Mouse (Mus musculus) adrenal gland, postnatal 10 days (tissue): ENCODE measurements at regions not wholly inside any gene's neighbourhood (a gene's known extent, or its start where the extent isn't known, plus 50 kb on each side); places are given as distances from the start of the nearest gene placed in this dataset.

Experiments
- DNase-seq: peaks from one replicate; pipeline ENCODE4 v3.0.0; 2021; ENCODE audit warnings: mixed read lengths

DNA sequence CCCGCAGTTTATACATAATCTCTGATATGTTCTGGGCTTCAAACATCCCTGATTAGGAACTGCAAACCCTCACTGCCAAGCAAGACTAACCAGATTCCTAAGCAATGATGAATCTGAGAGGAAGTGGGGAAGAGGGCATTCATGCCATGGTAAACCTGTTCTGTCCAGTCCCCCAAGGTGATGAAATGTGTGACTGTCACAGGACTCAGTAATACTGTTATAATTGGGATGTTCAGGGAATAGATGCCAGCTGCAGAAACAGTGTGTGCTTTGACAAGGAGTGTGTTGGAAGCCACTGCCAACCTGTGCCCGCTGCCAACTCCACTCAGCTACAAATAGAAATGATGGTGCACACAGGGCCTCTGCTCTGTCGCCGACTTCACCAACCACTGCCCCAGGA is 466.0 kb downstream of the Efna5 start:
- DNase-seq = peak; percentile 17

DNA sequence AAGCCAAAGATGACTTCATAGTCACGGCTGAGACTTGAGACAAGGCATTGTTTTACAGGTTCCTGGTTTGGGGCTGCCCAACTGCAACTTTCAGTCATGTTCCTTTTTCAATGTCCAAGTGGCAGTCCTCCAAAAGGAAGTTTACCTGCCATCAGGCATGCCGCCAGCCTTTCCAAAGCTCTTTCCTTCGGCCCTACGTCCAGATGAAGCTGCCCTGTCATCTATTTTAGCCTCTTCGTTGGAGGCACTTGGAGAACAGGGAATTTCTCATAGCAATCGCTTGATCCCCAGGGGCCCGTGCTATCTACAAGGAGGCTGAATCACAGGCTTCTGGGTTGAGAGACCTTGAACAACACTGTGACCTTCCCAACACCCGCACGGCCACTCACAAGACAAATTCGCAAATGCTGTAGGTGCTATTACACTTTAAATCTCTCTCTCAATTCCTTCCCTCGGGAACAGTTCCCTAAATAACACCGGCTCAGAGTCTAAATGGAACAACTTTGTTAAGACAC is 468.4 kb downstream of the Efna5 start:
- peak; percentile 49 for DNase-seq

GRCm38 (mm10) chr17:62403739-62404138 is 477.4 kb downstream of the Efna5 start:
- no peak for DNase-seq

DNA sequence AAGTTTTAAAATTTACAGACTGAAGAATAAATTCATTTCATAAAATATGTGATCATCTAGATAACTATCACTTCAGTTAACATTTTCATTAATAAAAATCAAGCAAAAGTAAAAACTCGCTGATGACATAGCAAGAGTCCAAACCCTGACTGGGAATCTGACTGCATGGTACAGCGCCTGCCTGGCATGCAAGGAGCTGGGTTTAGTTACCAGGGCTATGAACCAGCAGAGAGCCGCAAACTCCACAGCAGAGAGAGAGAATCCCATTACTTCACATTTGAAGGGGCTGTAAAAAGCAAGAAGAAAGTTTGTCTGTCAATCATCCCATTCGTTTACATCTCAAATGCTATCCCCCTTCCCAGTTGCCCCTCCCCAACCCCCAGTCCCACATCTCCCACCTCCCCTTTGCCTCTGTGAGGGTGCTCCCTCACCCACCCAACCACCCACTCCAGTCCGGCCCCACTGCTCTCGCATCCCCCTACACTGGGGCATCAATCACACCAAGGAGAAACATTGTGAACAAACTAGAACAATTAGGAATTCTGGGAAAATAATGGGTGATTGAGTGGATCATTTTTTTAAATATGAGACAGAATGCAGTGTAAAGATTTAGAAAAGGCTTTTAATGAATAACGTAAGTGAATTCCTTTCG is 487.6 kb downstream of the Efna5 start:
- DNase-seq = no peak

DNA sequence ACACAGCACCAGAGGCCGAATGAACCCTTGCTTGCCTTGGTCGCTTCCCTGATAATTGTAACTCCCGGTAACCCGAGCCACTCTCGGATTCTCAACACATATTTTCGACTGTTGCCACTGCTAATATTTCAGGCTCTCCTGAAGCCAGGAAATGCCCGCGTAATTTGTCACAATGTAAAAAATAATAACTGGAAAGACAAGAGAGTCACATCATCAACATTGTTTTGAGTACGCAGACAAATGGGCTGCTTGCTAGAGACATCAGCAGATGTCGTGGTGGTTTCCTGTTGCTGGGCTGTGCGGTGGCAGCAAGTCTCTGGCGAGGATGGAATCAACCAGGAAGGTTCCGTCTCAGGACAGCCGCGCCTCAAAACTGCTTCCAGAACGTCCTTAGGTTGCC is 497.1 kb downstream of the Efna5 start:
- DNase-seq = no peak

GRCm38 (mm10) chr17:62378868-62379417 is 502.2 kb downstream of the Efna5 start:
- DNase-seq = no peak

DNA sequence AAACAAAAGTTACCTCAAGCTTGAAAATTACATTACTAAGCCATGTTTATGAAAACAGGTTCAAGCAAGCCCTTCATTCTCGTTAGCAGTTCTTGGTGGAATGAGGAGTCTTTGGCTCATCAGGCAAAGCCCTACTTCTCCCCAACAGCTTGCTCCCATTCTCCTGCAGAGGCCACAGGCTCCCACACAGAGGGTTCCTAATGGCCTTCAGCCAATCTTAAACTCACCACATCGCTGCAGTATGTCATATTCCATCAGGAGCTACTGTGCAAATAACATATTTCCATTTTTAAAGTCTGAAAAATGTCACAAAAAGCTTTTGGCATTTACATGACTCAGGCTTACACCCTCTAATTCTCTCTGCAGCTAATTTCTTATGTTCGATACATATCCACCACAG is 512.0 kb downstream of the Efna5 start:
- DNase-seq = no peak

GRCm38 (mm10) chr17:62367937-62368336 is 513.2 kb downstream of the Efna5 start:
- no peak for DNase-seq

DNA sequence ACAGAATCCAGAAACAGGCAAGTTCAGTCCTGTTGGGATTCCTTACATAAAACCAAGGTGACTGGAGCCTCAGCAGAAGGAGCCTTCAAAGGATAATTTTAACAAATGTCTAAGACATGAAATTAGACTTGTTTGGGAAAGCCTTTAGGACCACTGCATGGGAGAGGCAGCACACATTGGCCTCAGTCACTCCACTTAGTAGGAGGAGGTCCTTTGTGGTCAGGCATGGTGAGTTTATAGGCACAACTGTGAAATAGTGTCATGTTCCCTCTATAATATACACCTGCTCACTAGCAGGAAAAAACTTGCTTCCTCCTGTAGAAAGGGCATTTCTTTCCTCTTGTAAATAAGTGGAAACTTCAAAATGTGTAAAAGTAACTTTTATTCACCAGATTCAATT is 522.8 kb downstream of the Efna5 start:
- no peak for DNase-seq

- no peak for DNase-seq
Measured at GRCm38 (mm10) chr17:62337890-62338557, 543.1 kb downstream of the Efna5 start.

- DNase-seq = no peak
Measured at GRCm38 (mm10) chr17:62330226-62330625, 550.9 kb downstream of the Efna5 start.

DNA sequence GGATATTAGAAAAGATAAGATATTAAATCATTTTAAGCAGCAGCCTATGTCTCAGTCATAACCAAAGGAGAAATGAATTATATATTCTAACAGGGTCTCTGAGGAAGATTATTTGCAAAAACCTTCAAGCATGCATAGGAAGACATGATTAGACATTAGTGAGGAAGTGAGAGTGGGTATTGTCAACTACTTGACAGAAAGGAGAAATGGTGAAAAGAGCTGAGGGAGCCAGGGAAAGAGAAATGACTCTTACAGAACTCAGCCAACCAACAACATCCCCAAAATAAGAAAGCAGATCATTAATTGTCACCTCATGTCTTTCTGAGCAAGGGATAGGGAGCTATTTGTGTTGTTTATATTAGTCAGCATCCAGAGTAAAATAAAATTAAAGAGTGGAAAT is 554.3 kb downstream of the Efna5 start:
- no peak for DNase-seq

- no peak for DNase-seq
Measured at GRCm38 (mm10) chr17:62319033-62319432, 562.1 kb downstream of the Efna5 start.

DNA sequence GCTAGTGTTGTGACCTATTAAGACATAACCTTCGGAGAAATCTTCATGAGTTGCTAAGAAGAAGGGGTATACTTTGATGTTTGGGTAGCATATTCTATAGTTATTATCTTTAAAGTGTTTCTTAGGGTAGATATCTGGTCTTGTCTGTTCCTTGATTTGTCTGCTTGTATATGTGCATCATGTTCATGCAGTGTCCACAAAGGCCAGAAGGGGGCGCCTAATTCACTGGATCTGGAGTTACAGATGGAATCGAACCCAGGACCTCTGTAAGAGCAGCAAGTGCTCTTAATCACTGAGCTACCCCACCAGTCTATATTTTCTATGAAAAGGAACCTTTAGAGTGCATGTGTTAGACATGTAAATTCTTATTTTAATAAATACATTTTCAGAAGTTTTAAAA is 571.1 kb downstream of the Efna5 start:
- peak; percentile 10 for DNase-seq

DNA sequence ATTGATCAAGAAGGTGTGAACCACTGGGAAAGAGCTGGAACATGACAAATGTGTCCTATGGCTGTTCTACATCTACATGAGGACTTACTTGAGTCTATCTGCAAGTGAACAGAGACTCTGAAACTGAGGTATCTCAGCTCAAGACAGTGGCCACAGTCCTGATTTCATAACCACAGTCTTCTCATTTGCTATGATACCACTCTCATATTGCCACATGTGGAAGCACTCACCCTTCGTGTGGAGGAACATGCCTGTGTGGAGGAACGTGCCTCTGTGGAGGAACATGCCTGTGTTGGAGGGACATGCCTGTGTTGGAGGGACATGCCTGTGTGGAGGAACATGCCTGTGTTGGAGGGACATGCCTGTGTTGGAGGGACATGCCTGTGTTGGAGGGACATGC is 574.0 kb downstream of the Efna5 start:
- DNase-seq = no peak

GRCm38 (mm10) chr17:62306524-62306923 is 574.6 kb downstream of the Efna5 start:
- DNase-seq = no peak

DNA sequence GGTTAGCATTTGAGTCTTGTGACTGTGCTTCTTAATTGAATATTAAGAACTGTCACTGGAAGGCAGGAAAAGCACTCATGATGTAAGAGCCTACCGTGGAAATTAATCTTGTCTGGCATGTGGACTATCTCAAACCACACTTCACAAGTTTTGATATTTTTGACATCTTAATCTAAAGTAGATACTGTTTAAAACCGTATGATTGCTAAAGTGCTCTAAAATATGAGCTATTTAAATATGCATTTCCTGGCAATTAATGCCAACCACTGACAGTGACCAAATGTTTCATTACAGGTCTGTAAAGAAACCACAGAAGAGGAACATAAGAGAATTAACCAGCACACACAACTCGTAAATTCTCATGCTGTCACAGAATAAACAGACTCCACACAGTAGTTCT is 576.0 kb downstream of the Efna5 start:
- no peak for DNase-seq

GRCm38 (mm10) chr17:62304073-62304472 is 577.0 kb downstream of the Efna5 start:
- no peak for DNase-seq

- DNase-seq = no peak
Measured at GRCm38 (mm10) chr17:62299875-62300274, 581.2 kb downstream of the Efna5 start.

DNA sequence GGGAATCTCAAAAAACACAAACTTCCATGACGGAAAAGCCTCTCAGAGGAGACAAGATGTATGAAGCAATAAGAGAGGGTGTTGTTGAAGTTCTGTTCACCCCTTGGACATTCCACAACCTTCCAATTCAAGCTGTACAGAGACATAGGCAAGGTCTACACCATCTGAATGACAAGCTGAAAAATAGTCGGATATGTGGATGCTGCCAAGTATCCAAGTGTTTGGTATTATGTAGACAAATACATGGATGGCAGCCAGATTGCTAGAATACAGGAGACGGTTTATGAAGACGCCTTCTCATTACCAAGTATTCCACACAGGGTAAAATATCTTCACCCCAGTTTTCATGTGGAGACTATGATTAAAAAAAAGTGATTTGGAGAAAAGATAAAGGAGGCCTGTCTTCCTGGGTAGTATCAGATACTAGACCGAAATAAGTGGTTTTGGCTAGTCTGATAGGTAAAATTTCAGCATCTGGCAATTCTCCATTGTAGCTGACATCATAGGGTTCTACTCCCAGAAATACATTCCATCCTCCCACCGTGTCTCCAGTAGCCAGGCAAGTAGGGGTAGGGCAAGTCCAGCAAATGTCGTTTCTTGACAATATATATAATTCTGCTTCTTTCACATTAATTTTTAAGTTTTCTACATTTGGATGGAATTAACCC is 583.6 kb downstream of the Efna5 start:
- no peak for DNase-seq

GRCm38 (mm10) chr17:62295412-62295811 is 585.7 kb downstream of the Efna5 start:
- DNase-seq = no peak

DNA sequence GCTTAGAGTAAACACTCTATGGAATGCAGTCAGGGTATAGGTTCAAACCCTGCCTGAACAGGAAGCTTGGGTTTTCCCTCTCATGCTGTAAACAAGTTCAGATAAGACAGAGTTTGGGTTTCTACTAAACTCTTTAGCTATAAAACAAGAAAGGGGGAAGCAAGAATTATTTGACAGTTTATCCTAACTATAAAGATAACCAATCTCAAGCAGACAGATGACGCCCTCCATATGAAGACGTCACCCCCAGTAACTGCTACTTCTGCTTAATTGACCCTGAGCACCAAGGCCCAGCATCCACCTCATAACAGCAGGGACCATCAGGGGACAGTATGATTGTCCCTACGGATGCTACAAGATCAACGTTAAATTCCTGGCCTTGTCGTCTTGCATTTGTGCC is 588.4 kb downstream of the Efna5 start:
- no peak for DNase-seq

GRCm38 (mm10) chr17:62287666-62288065 is 593.5 kb downstream of the Efna5 start:
- DNase-seq = no peak
